Mouse (Mus musculus): ENCODE measurements around the gene Csdc2. TPM values are rescaled to one million over a fixed set of nuclear protein-coding genes. Genes with fewer than 3 reads are reported as not detected.
A peak's percentile ranks its signal among the peaks of the same experiment; 100 is the strongest.
"Not testable (repeated sequence)": the region's sequence is repeated elsewhere in the genome, so short reads cannot be mapped to it uniquely, and the experiment has no call there.

Csdc2 gene
- polyA plus RNA-seq, 1 experiment: 111 TPM

DNA sequence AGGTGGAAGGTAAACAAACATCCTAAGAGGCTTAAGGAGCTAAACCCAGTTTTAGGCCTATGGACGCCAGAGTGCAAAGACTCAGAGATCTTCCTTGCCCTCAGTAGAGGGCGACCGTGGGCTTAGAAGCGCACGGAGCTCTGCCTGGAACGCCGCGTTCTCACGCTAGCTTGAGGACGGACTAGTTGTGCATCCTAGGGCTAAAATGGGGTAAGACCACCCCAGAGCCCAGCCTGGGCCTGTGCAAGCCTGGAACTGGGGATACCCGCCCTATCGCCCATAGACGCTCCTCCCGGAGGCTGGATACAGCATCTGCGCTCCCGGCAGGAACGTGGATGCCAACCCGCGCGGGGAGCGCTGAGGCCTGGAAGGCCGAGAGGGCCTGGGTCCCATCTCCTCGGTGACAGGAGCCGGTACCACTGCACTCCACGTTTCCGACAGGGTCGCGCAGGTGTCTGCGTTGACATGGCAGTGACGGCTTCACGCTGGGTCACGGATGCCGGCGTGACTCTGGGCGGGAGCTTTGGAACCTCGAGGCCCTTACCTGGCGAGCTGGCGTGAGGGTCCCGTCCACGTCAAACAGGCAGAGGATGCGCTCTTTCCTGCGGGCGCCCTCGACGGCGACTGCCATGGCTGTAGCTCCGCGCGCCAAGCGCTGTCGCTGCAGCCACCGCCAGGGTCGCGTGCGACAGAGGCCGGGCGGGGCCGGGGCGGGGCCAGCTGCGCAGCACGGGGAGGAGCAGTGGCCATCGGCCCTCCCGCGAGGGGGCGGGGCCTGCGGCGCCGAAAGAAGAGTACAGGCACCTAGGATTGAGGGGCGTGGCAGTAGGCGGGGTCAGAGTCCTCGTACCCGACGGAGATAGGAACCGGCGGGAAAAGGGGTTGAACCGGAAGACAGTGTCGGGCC, 23.9 kb downstream of the Csdc2 start, which contains the start of gene Pmm1:
Pmm1 (minus strand) TSS at position 760 of the 907 bp plus-strand sequence.
- Histone ChIP-seq H3K27ac (ENCODE audit: insufficient read depth, low read length) (peak within 1 kb of the TSS; percentile 96), H3K4me3 (ENCODE audit: insufficient read depth, low read length) (peak within 1 kb of the TSS; percentile 81), H3K4me1 (ENCODE audit: control insufficient read depth, insufficient read depth, low read length) (peaks cover 12% of the 10 kb centered on the region; the same call in 1 of the 2 replicates)
- TF ChIP-seq POLR2A (IDR thresholded peaks at IDR 0.05; ENCODE audit: extremely low read depth, insufficient read depth, low read length) (peak; percentile 57; the same call in 1 of the 2 replicates), CTCF (IDR thresholded peaks at IDR 0.05; ENCODE audit: extremely low read depth, insufficient read depth, low read length) (peak; percentile 75)

DNA sequence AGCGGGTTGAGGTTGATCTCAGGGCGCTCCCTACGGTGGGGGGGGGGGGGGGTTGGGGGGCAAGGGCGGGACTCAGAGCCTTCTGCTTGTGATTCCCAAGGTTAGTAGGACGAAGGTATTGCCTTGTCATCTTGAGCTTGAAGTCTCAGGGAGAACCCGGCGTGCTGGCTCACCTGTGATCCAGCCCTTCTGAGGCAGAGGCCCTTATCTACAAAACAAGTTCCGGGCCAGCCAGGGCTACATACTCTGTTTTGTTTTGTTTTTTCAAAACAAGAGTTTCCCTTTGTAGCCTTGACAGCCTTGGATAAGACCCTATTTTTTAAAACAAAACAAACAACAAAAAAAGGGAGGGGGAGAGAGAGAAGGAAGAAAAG, 24.5 kb downstream of the Csdc2 start:
- H3K4me1 ChIP-seq (ENCODE audit: control insufficient read depth, insufficient read depth, low read length): peaks cover 12% of the 10 kb centered on the region; the same call in 1 of the 2 replicates
- no peak for TF ChIP-seq POLR2A (IDR thresholded peaks at IDR 0.05; ENCODE audit: extremely low read depth, insufficient read depth, low read length)
- TF ChIP-seq CTCF (IDR thresholded peaks at IDR 0.05; ENCODE audit: extremely low read depth, insufficient read depth, low read length): no peak
- peak overlapping the region; percentile 81 for H3K4me3 ChIP-seq (ENCODE audit: insufficient read depth, low read length)
- H3K27ac ChIP-seq (ENCODE audit: insufficient read depth, low read length): no peak overlapping the region

DNA sequence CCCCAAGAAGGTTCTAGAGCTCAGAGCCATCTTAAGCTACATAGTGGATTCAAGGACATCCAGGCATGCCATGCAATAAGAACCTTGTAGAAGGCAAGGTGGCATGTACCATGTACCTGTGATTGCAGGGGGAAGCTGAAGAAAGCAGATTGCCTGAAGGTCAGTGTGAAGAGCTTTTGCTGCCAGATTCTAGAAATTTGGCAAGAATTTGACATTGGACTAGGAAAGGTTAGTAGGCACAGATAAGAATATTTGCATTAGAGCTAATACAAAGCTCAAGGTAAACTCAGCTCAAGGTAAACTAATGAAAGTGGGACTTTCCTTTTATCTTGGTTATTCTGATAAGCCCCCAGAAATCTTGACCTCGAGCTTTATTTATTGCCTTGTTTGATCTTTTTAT, 27.7 kb downstream of the Csdc2 start:
- Histone ChIP-seq H3K4me3 (ENCODE audit: insufficient read depth, low read length) (no peak overlapping the region), H3K27ac (ENCODE audit: insufficient read depth, low read length) (no peak overlapping the region), H3K4me1 (ENCODE audit: control insufficient read depth, insufficient read depth, low read length) (0 out of 2 replicates have a peak, but pooled peaks cover 1% of the 10 kb centered on the region)
- TF ChIP-seq CTCF (IDR thresholded peaks at IDR 0.05; ENCODE audit: extremely low read depth, insufficient read depth, low read length) (no peak), POLR2A (IDR thresholded peaks at IDR 0.05; ENCODE audit: extremely low read depth, insufficient read depth, low read length) (no peak)

DNA sequence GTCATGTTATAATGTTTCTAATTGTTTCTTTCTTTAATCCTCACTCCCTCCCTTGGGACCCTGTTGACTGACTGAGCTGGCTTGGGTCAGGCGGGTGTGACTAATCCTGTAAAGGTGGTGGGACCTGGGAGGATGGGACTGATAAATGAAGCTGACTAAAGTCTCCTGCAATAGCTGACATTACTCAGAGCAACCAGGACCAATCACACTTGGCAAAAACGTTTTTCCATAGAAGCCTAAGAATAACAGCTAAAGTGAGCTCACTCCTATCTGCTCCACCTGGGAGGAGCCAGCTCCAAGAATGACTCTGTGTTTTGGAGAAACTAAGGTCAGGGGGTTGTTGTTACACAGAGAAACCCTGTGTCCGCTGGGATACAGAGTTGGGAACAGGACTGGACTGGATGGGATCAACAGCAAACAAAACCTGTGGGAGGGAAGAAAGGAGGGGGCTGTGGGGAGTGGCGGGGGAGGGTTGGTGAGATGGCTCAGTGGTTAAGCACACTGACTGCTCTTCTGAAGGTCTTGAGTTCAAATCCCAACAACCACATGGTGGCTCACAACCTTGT, 28.5 kb downstream of the Csdc2 start:
- Histone ChIP-seq H3K27ac (ENCODE audit: insufficient read depth, low read length) (no peak overlapping the region), H3K4me1 (ENCODE audit: control insufficient read depth, insufficient read depth, low read length) (no peaks in the 10 kb centered on the region), H3K4me3 (ENCODE audit: insufficient read depth, low read length) (no peak overlapping the region)
- TF ChIP-seq POLR2A (IDR thresholded peaks at IDR 0.05; ENCODE audit: extremely low read depth, insufficient read depth, low read length) (no peak), CTCF (IDR thresholded peaks at IDR 0.05; ENCODE audit: extremely low read depth, insufficient read depth, low read length) (no peak)

DNA sequence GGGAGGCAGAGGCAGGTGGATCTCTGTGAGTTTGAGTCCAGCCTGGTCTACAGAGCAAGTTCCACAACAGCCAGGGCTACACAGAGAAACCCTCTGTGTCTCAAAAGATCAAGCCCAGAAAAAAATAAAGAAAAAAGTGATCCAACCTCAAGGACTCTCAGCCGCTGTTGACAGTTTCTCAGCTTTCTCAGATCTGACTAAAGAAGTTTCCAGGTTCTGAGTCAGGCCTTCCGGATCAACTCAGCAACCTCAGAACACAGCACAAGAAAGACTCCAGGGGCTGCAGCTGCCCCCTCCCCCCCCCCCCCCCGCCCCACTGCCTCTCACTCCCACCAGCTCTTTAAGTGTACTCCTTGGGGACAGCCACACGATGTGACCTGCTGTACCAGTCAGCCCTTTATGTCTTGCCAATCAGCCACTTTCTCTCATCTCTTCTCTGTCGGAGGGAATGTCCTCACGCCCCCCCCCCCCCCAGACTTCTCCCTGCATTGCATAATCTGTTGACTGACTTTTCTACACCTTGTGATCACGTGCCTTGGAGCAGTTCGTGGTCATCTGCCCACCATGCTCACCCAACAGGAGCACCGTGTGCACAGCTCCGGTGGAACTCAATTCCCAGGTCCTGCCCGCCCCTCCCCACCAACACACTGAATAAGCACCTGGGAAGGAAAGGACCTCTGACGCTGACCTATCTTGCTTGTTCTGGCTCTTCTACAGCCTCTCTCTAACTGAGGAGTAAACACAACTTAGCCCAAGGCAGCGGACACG, 29.7 kb downstream of the Csdc2 start:
- Histone ChIP-seq H3K27ac (ENCODE audit: insufficient read depth, low read length) (no peak overlapping the region), H3K4me3 (ENCODE audit: insufficient read depth, low read length) (no peak overlapping the region), H3K4me1 (ENCODE audit: control insufficient read depth, insufficient read depth, low read length) (no peaks in the 10 kb centered on the region)
- TF ChIP-seq CTCF (IDR thresholded peaks at IDR 0.05; ENCODE audit: extremely low read depth, insufficient read depth, low read length) (no peak), POLR2A (IDR thresholded peaks at IDR 0.05; ENCODE audit: extremely low read depth, insufficient read depth, low read length) (no peak)

DNA sequence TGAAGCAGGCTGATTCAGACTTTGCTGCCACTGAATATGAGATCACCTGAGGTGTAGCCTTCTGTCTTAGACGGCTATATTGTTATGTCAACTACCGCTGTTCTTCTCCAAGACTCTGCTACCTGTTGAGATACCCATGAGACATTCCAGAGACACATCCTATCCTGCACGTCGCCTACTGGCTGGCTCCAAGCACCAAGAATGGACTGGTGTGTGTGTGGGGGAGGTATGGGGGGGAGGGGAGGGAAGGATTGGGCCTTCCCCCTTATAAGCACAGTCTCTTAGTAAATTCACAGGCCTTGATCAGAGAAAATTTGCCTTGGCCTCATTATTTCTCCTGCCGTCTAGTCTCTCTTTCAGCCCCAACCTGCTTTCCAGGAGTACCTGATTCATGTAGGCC, 31.3 kb downstream of the Csdc2 start:
- no peak overlapping the region for H3K4me3 ChIP-seq (ENCODE audit: insufficient read depth, low read length)
- TF ChIP-seq POLR2A (IDR thresholded peaks at IDR 0.05; ENCODE audit: extremely low read depth, insufficient read depth, low read length): no peak
- no peak for TF ChIP-seq CTCF (IDR thresholded peaks at IDR 0.05; ENCODE audit: extremely low read depth, insufficient read depth, low read length)
- no peaks in the 10 kb centered on the region for H3K4me1 ChIP-seq (ENCODE audit: control insufficient read depth, insufficient read depth, low read length)
- no peak overlapping the region for H3K27ac ChIP-seq (ENCODE audit: insufficient read depth, low read length)

DNA sequence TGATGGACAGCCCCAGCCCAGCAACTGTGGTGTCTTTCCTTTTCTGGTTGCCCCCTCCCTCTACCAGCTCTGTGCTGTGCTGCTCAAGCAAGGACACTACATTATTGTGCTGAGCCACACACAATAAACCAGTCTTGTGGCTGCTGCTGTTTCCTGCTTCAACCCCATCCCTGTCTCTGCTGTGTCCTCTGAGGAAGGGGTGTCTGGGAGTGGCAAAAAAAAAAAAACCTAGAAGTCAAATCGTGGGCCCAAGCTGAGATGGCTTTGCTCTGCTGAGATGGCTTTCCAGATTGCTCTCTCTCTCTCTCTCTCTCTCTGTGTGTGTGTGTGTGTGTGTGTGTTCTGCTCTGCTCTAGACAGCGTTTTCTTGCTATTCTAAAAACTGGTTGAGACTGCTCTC, 31.9 kb downstream of the Csdc2 start:
- TF ChIP-seq CTCF (IDR thresholded peaks at IDR 0.05; ENCODE audit: extremely low read depth, insufficient read depth, low read length): no peak
- TF ChIP-seq POLR2A (IDR thresholded peaks at IDR 0.05; ENCODE audit: extremely low read depth, insufficient read depth, low read length): no peak
- Histone ChIP-seq H3K27ac (ENCODE audit: insufficient read depth, low read length) (no peak overlapping the region), H3K4me3 (ENCODE audit: insufficient read depth, low read length) (no peak overlapping the region), H3K4me1 (ENCODE audit: control insufficient read depth, insufficient read depth, low read length) (no peaks in the 10 kb centered on the region)

DNA sequence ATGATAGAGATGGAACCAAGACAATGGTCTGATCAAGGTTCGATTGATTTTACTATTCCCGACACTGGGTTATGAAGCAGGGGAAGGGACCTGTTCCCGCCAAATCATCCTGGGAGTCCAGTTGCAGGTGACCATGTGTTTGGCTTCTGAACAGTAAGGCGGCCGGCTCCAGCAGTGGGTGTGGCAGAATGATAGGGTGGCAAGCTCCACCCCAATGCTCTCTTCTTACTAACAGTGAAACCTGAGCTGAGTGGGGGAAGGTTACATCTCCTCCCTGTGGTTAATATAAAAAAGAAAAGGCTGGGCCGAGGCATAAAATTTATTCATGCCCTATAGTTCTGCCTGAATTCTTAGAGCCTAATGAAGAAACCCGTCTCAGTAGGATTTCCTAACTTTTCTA, 32.6 kb downstream of the Csdc2 start:
- no peak for TF ChIP-seq CTCF (IDR thresholded peaks at IDR 0.05; ENCODE audit: extremely low read depth, insufficient read depth, low read length)
- no peak for TF ChIP-seq POLR2A (IDR thresholded peaks at IDR 0.05; ENCODE audit: extremely low read depth, insufficient read depth, low read length)
- Histone ChIP-seq H3K4me1 (ENCODE audit: control insufficient read depth, insufficient read depth, low read length) (no peaks in the 10 kb centered on the region), H3K27ac (ENCODE audit: insufficient read depth, low read length) (no peak overlapping the region), H3K4me3 (ENCODE audit: insufficient read depth, low read length) (no peak overlapping the region)

DNA sequence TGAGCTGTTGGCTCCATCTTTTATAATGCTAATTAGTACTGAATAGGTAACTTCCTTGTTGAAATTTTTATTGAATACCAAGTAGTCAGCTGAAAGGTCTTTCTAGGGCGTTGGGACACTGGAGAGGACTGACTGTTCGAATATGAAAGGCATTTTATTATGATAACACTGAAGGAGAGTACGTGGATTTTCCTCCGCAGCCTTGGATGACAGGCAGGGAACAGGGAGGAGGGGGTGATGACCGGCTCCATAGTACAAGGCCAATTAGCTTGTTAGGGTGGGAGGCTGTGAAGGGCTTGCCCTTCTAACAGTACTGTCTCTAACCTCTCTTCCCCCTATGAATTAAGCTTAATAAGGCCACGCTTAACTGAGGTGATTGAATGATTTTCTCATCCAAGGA, 33.1 kb downstream of the Csdc2 start:
- not testable (repeated sequence) for H3K4me1 ChIP-seq (ENCODE audit: control insufficient read depth, insufficient read depth, low read length); H3K27ac ChIP-seq (ENCODE audit: insufficient read depth, low read length)

DNA sequence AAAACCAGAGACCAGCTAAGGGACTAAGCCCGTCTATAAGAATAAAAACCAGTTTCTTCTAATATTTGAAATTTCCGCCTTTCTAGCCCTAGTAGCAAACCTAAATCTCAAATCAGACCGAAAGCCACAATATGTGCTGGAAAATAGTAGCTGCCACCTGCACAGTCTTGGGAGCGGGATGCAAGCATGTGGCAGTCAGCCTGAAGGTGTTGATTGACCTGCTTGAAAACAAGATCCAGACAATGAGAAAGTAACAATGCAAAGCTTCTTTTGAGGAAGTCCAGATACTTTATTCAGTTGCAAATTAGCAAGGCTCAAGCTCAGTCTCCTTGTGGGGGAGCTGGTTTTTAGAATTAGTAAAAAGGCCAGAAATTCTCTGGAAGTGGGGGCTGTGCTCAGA, 33.9 kb downstream of the Csdc2 start:
- H3K4me3 ChIP-seq (ENCODE audit: insufficient read depth, low read length); H3K4me1 ChIP-seq (ENCODE audit: control insufficient read depth, insufficient read depth, low read length); H3K27ac ChIP-seq (ENCODE audit: insufficient read depth, low read length): not testable (repeated sequence)

More for the DNA sequence above, 33.1 kb downstream of the Csdc2 start:
- not testable (repeated sequence) for H3K4me3 ChIP-seq (ENCODE audit: insufficient read depth, low read length)

DNA sequence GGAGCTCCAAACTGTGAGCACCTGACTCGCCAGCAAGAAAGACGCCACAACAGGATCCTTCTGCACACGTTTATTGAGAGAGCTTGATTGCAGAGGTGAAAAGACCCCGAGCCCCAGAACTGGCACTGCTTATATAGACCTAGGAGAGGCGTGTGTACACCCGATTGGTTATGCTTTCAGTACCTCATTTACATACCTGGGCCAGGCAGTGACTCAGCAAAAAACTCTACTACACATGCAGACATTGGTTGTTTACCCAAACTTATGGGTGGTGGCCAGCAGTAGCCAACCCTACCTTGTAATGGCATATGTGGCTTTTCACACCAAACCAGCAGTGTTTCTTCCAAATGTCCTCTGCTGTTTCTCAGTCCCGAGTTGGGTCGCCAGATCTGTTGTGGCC, 38.6 kb downstream of the Csdc2 start:
- H3K4me3 ChIP-seq (ENCODE audit: insufficient read depth, low read length); H3K27ac ChIP-seq (ENCODE audit: insufficient read depth, low read length); H3K4me1 ChIP-seq (ENCODE audit: control insufficient read depth, insufficient read depth, low read length): not testable (repeated sequence)
